Mouse (Mus musculus): ENCODE measurements at regions not wholly inside any gene's neighbourhood (a gene's known extent, or its start where the extent isn't known, plus 50 kb on each side); places are given as distances from the start of the nearest gene placed in this dataset.

DNA sequence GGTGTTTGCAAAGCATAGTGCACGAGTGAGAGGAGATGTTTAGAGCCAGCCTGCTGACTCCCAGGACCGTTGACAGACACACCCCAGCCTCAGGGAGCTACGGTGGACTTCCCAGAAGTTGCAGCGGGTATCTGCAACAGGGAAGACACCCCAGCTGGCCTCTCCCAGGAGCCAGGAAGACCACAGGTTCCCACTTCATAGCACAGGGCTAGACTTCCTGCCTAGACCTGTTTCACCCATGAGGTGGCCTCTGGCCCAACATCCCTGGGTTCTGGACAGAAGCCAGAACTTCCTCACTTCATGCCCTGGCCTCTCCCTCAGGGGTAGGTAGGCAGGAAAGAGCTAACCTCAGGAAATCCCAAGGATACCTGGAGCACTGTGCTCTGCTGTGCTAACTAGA is 66.7 kb upstream of the Hand1 start:
- Histone ChIP-seq H3K4me1 (replicated peaks) (peaks cover 7% of the 10 kb centered on the region), H3K27ac (no peak overlapping the region), H3K4me3 (replicated peaks) (no peak overlapping the region), H3K9ac (replicated peaks) (no peak overlapping the region), H3K27me3 (peaks cover 10% of the 10 kb centered on the region; the same call in 1 of the 2 replicates), H3K9me3 (no peaks in the 10 kb centered on the region), H3K36me3 (no peaks in the 10 kb centered on the region), H3K4me2 (no peak overlapping the region)
- no peak for ATAC-seq (ENCODE audit: insufficient number of reproducible peaks, insufficient read depth, low FRiP score, low TSS enrichment, low read depth)
- whole genome bisulfite sequencing = 59% methylated on average over 4 of the region's 4 CpGs

GRCm38 (mm10) chr11:57895497-57895896 is 62.9 kb upstream of the Hand1 start:
- no peak overlapping the region for H3K9ac ChIP-seq (replicated peaks)
- H3K9me3 ChIP-seq = no peaks in the 10 kb centered on the region
- peaks cover 7% of the 10 kb centered on the region; the same call in 1 of the 2 replicates for H3K27me3 ChIP-seq
- no peak overlapping the region for H3K27ac ChIP-seq
- H3K4me1 ChIP-seq (replicated peaks) = peaks cover 17% of the 10 kb centered on the region
- no peaks in the 10 kb centered on the region for H3K36me3 ChIP-seq
- 68% methylated on average over 1 of the region's 1 CpGs for WGBS
- no peak for ATAC-seq (ENCODE audit: insufficient number of reproducible peaks, insufficient read depth, low FRiP score, low TSS enrichment, low read depth)
- no peak overlapping the region for H3K4me3 ChIP-seq (replicated peaks)
- H3K4me2 ChIP-seq = no peak overlapping the region

- Histone ChIP-seq H3K27ac (no peak overlapping the region), H3K27me3 (peaks cover 22% of the 10 kb centered on the region), H3K9me3 (no peaks in the 10 kb centered on the region), H3K36me3 (no peaks in the 10 kb centered on the region), H3K4me3 (replicated peaks) (0 out of 2 replicates have a peak overlapping the region, but pooled peaks have one; percentile 0), H3K9ac (replicated peaks) (no peak overlapping the region), H3K4me2 (peak overlapping the region; percentile 35), H3K4me1 (replicated peaks) (peaks cover 41% of the 10 kb centered on the region)
- WGBS = 14% methylated on average over 15 of the region's 15 CpGs
- 0 out of 2 replicates have a peak, but pooled peaks have one; percentile 15 for ATAC-seq (ENCODE audit: insufficient number of reproducible peaks, insufficient read depth, low FRiP score, low TSS enrichment, low read depth)
Measured at GRCm38 (mm10) chr11:57882736-57883635, 50.4 kb upstream of the Hand1 start.
